Mouse (Mus musculus): ENCODE measurements at regions not wholly inside any gene's neighbourhood (a gene's known extent, or its start where the extent isn't known, plus 50 kb on each side); places are given as distances from the start of the nearest gene placed in this dataset.

GRCm38 (mm10) chr1:190290061-190290460, 119.5 kb upstream of the Prox1 start:
- DNase-seq = no peak

DNA sequence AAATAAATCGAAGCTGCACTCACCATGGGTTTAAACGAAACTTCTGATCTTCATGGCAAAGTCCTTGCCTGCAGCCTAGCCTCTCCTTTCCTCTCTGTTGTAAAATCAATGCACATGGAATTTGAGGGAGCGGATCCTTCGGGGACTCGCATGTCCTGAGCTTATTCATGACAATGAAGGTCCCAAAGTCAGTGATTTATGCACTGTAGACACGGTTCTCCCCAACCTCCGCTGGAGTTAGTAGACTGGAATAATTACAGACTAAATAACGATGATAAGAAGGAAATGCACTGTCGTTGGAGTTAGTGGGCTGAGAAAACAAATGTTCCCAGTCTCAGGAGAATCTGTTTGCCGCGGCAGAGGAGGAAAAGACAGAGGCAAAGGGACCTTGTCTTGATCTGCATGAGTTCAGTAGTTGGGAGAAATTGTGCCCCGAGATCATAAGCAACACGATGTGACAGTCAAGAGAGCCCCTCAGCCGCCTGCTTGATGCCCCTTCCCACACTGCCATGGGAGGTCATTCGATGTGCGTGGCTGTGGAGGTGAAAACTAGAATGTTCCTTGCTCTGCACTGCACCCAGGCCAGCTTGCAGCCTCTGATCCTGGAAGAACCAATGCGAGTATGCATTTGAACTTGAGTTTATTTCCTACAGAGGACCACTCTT, 116.1 kb upstream of the Prox1 start:
- DNase-seq = no peak

GRCm38 (mm10) chr1:190285636-190286035, 115.1 kb upstream of the Prox1 start:
- peak in 1 of 2 experiments; percentile 31 for DNase-seq

- DNase-seq = no peak
These were observed 114.5 kb upstream of the Prox1 start for GRCm38 (mm10) chr1:190285049-190285448.

- no peak for DNase-seq
These were observed 113.6 kb upstream of the Prox1 start for GRCm38 (mm10) chr1:190284138-190284537.

DNA sequence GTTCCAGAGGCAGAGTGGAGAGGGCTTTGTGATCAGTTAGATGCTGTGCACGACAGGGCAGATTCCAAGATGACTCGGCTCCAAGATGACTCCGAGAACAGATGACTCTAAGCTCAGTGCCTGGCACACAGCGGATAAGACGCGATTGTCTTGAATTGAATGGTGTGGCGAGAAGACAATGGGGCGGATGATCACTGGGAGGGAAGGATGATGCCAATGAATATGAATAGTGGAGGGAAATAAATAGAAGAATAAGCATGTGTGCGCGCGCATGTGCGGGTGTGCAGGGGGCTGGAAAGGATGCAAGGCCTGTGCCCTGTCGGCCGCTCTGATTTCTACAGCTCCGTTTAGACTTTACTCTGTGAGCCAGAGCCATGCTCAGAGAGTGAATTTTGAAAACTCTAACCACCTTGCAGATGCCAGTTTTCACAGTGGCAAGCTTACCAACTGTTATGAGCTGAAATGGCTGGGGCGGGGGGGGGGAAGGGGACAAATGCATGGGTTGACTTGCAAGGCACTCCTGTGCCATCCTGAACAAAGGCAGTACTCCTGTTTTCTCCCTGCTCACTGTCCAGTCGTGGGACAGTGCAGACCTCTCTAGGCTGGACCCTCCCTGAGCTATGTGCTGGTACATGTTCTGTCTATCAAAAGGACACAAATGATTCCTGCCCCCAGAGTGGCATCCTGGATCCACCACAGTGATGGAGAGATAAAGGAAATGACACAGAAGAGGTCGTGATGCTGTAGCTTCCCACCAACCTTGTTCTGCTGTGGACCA, 109.8 kb upstream of the Prox1 start:
- peak; percentile 44 to 49 for DNase-seq

- DNase-seq = peak in 1 of 2 experiments; percentile 40
These were observed 104.4 kb upstream of the Prox1 start for GRCm38 (mm10) chr1:190274911-190275310.

- no peak for DNase-seq
These were observed 100.4 kb upstream of the Prox1 start for GRCm38 (mm10) chr1:190270784-190271385.

DNA sequence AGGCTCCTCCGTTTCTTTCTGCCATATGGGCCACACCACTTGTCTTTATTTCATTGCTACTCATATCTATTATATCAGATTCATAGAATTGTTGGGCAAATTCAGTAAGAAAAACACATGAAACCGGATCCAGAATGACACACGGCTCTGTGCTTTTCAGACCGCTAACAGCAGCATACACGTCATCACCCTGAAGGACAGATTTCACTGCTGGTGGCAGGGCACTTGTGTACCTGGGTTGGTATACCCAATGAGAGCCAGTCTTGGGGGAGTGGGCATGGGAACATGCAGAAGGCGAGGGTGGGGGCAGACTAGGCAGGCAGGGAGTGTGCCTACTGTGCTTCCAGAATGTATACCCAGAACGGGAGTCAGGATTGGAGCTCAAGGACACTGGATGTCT, 98.7 kb upstream of the Prox1 start:
- DNase-seq = no peak

- peak; percentile 84 to 86 for DNase-seq
These were observed 94.7 kb upstream of the Prox1 start for GRCm38 (mm10) chr1:190265085-190265780.

DNA sequence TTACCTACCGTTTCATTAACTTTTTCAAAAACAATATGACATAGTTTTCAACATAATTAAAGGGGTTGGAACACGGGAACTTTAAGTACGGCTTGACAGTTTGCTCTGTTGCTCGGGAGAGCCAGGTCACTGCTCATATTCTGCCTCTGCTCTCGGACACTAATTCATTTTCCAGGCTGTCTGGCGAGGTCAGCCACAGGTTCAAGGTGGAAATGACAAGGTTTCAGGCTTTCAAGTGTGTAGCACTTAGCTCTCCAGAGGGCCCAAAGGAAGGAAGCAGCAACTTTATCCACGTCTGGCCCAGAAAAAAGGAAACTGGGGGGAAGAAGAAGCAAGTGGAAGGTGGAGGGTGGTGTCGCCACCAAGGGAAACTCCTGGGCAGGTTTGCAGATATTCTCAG, 94.0 kb upstream of the Prox1 start:
- DNase-seq = no peak

DNA sequence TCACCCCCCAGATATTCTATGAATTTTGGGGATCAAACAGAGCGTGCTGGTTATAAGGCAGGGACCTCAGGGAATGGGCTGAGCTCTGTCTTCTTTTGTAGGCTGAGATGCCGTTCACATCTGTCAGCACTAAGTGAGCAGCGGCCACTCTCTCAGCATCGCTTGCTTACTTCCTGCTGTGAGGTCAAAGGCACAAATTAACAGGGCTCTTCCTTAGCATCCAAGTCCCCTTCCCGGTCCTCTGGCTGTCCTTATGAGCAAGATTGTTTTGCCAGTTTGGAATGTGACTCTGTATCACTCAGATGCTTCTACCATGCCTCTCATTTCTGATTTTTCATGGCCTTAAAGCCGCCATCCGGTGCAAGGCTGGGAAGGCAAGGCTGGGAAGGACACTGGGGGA, 93.1 kb upstream of the Prox1 start:
- DNase-seq = no peak

DNA sequence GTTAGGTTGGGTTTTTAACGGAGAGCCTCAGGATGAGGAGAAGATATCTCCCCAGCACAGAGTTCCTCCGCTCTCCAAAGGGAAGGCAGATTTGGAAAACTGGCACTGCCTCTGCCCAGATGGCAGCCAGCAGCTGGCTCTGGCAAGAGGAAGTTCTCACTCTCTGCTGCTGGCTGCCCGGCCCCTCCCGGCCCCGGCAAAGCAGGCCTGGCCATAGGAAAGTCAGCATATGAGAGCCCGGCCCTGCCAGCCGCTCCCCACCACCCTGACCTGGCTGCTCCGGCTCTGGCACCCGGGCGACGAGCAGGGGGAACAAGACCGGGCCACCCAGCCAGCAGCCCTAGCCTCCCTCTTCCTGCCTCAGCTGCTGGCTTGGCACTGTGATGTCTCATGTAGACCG, 89.1 kb upstream of the Prox1 start:
- peak; percentile 74 to 85 for DNase-seq

- DNase-seq = peak in 1 of 2 experiments; percentile 38
These were observed 80.2 kb upstream of the Prox1 start for GRCm38 (mm10) chr1:190250574-190251246.

DNA sequence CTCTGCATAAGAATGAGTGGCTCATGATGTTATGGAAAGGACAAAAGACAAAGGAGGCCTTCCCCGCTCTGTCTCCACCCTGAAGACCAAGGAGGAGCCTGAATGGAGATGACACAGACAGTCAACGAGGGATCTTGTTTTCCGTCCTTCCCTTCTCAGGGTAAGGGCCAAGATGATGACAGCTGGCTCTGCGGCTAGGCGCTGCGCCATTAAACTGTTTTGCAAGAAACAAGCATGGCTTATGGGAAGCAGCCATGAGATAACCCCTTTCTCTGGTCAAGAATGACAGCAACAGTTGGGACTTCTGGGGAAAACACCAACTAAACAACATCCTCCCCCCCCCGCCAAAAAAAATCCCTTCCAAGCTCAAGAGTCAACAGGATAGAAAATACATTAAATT, 72.0 kb upstream of the Prox1 start:
- DNase-seq = peak; percentile 59

DNA sequence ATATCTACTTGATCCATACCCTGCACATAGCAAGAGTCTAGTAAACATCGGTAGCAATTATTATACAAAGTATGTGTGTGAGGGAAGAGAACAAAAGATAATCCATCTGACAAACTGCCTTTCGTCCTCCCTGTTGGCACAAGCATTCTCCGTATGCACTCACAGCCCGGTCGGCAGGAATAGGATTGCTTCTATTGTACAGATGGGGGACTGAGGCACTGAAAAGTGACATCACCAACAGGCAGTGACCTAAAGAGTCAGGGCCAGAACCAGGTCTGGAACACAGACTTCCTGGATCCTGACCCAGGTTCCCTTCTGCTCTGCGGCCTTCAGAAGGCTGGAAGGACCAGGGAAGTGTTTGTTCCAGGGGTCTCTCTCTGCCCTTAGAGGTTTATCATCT, 69.3 kb upstream of the Prox1 start:
- no peak for DNase-seq

- no peak for DNase-seq
These were observed 60.4 kb upstream of the Prox1 start for GRCm38 (mm10) chr1:190230866-190231265.

- DNase-seq = no peak
These were observed 49.9 kb upstream of the Prox1 start for GRCm38 (mm10) chr1:190220417-190220816.

Measured in cerebellum, postnatal 10 days (tissue).